Mouse (Mus musculus): ENCODE measurements around the gene Skida1.

DNA sequence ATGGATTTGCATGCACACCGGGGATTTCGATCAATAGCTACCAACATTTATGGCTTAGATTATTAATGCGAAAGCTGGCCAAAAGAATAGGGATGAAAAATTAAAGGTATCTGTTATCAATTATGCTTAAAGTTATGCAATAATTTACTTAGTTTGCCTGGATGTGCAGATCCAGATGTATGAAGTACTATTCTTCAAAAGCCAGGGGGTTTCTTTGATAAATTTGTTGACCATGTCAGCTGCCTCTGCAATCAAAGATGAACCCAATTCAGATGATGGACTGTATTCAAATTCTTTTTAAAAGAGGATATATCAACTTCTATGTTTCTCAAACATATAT, 3.0 kb upstream of the Skida1 start:
- TF ChIP-seq POLR2A (IDR thresholded peaks at IDR 0.05; ENCODE audit: borderline replicate concordance, extremely low read depth, insufficient read depth, insufficient read length, poor library complexity, severe bottlenecking) (no peak), CTCF (IDR thresholded peaks at IDR 0.05; ENCODE audit: borderline replicate concordance, extremely low read depth, insufficient read depth, insufficient read length) (no peak)
